Mouse (Mus musculus) stomach, postnatal 0 days (tissue): ENCODE data around the gene Mrps25. TPM values are rescaled to one million over a fixed set of nuclear protein-coding genes. Genes with fewer than 3 reads are reported as not detected.
A peak's percentile ranks its signal among the peaks of the same experiment; 100 is the strongest.

Source experiments
- ATAC-seq: fragments of 200-750 bp; cut with Nextera tagmentation; 2 replicates; pipeline ENCODE4 v1.8.0; 2017; ENCODE audit not compliant: low FRiP score, low TSS enrichment
- DNase-seq: peaks from one replicate; pipeline ENCODE4 v3.0.0-alpha.2; 2016; ENCODE audit warnings: low spot score
- H3K27ac ChIP-seq: fragments of 300-500 bp; sonication (generic); replicated peaks from 2 replicates; pipeline ENCODE4 v1.5.1; 2014; ENCODE audit warnings: mild to moderate bottlenecking, control low read depth
- H3K27me3 ChIP-seq: fragments of 300-500 bp; sonication (generic); 2 replicates; pipeline ENCODE4 v1.6.1; 2014; ENCODE audit warnings: low read length; ENCODE audit not compliant: control insufficient read depth, insufficient read depth
- H3K36me3 ChIP-seq: fragments of 300-500 bp; sonication (generic); 2 replicates; pipeline ENCODE4 v1.6.1; 2014; ENCODE audit warnings: low read length, mixed read lengths; ENCODE audit not compliant: control insufficient read depth, insufficient read depth
- H3K4me1 ChIP-seq: fragments of 300-500 bp; sonication (generic); replicated peaks from 2 replicates; pipeline ENCODE4 v1.6.1; 2014; ENCODE audit warnings: antibody characterized with exemption; ENCODE audit not compliant: control insufficient read depth, insufficient read depth
- H3K4me2 ChIP-seq: fragments of 300-500 bp; sonication (generic); replicated peaks from 2 replicates; pipeline ENCODE4 v1.6.1; 2014; ENCODE audit warnings: low read depth, mild to moderate bottlenecking, control low read depth, moderate library complexity
- H3K4me3 ChIP-seq: fragments of 300-500 bp; sonication (generic); 2 replicates; pipeline ENCODE4 v1.5.1; 2014; ENCODE audit warnings: low read depth, low read length, control low read depth
- H3K9ac ChIP-seq: fragments of 300-500 bp; sonication (generic); 2 replicates; pipeline ENCODE4 v1.6.1; 2014; ENCODE audit warnings: mild to moderate bottlenecking, low read length, control low read depth, mixed read lengths
- H3K9me3 ChIP-seq: fragments of 300-500 bp; sonication (generic); 2 replicates; pipeline ENCODE4 v1.6.1; 2016; ENCODE audit warnings: low read length; ENCODE audit not compliant: control insufficient read depth
- CTCF ChIP-seq: IDR thresholded peaks from 2 replicates; pipeline ENCODE4 v1.5.1; 2016; ENCODE audit warnings: antibody characterized with exemption, low read depth, mild to moderate bottlenecking, moderate library complexity
- EP300 ChIP-seq: optimal IDR thresholded peaks from 2 replicates; pipeline ENCODE3; 2016; ENCODE audit warnings: antibody characterized with exemption
- WGBS: fragments of 180-500 bp; shearing (Covaris S2); extraction: QIAGEN DNeasy Blood & Tissue Kit; methylation state at CpG from one replicate; pipeline ENCODE4 v1.1.7; 2014; 5-methylcytosine and 5-hydroxymethylcytosine counted together
- polyA plus RNA-seq: library from polyadenylated mRNA; unstranded; fragments of >200 nt; fragmentation: Nextera tagmentation; extraction: Ambion mirVana; gene quantifications from 2 replicates; pipeline ENCODE4 v1.2.1, GENCODE M21; 2015

The Mrps25 gene
- polyA plus RNA-seq, 1 experiment from 2014 or later = 53.4 TPM

GRCm38 (mm10) chr6:92184178-92184577 lies 345 bp upstream of the Mrps25 start:
- H3K4me3 ChIP-seq = peak overlapping the region; percentile 88
- WGBS = 10% methylated on average over 10 of the region's 10 CpGs
- no peaks in the 10 kb centered on the region for H3K9me3 ChIP-seq
- peak; percentile 26 for DNase-seq
- TF ChIP-seq CTCF (peak; percentile 37; the same call in 1 of the 2 replicates), EP300 (no peak)
- H3K4me1 ChIP-seq = peaks cover 3% of the 10 kb centered on the region; the same call in 1 of the 2 replicates
- no peak overlapping the region for H3K27ac ChIP-seq
- peak; percentile 25; the same call in 1 of the 2 replicates for ATAC-seq
- peaks cover 3% of the 10 kb centered on the region for H3K36me3 ChIP-seq
- peak overlapping the region; percentile 83 for H3K9ac ChIP-seq
- H3K4me2 ChIP-seq = peak overlapping the region; percentile 84
- H3K27me3 ChIP-seq = no peaks in the 10 kb centered on the region

- DNase-seq = no peak
- Histone ChIP-seq H3K27ac (no peak overlapping the region), H3K9me3 (0 out of 2 replicates have a peak, but pooled peaks cover 2% of the 10 kb centered on the region), H3K9ac (no peak overlapping the region), H3K27me3 (no peaks in the 10 kb centered on the region), H3K4me2 (no peak overlapping the region), H3K36me3 (peaks cover 17% of the 10 kb centered on the region; the same call in 1 of the 2 replicates), H3K4me3 (no peak overlapping the region), H3K4me1 (no peaks in the 10 kb centered on the region)
- TF ChIP-seq CTCF = no peak
- TF ChIP-seq EP300 = no peak
- whole genome bisulfite sequencing = 84% methylated on average over 1 of the region's 1 CpGs
- no peak for ATAC-seq
Observed at GRCm38 (mm10) chr6:92176450-92176849, 7.4 kb downstream of the Mrps25 start.

- H3K4me1 ChIP-seq = no peaks in the 10 kb centered on the region
Observed at GRCm38 (mm10) chr6:92162724-92163123, 21.1 kb downstream of the Mrps25 start.

GRCm38 (mm10) chr6:92158801-92159200 lies 25.0 kb downstream of the Mrps25 start:
- no peak overlapping the region for H3K9ac ChIP-seq
- no peak for TF ChIP-seq CTCF
- TF ChIP-seq EP300 = no peak
- no peaks in the 10 kb centered on the region for H3K4me1 ChIP-seq
- no peak for DNase-seq
- no peak overlapping the region for H3K27ac ChIP-seq
- H3K36me3 ChIP-seq = peaks cover 51% of the 10 kb centered on the region
- no peaks in the 10 kb centered on the region for H3K9me3 ChIP-seq
- no peak overlapping the region for H3K4me3 ChIP-seq
- no peak overlapping the region for H3K4me2 ChIP-seq
- 86% methylated on average over 3 of the region's 3 CpGs for WGBS
- H3K27me3 ChIP-seq = no peaks in the 10 kb centered on the region
- ATAC-seq = no peak

More at GRCm38 (mm10) chr6:92162724-92163123, 21.1 kb downstream of the Mrps25 start:
- no peaks in the 10 kb centered on the region for H3K27me3 ChIP-seq
- no peak overlapping the region for H3K4me2 ChIP-seq
- 81% methylated on average over 1 of the region's 1 CpGs for WGBS
- no peak overlapping the region for H3K4me3 ChIP-seq
- no peak overlapping the region for H3K27ac ChIP-seq
- no peak overlapping the region for H3K9ac ChIP-seq
- DNase-seq = no peak
- peaks cover 45% of the 10 kb centered on the region for H3K36me3 ChIP-seq
- no peaks in the 10 kb centered on the region for H3K9me3 ChIP-seq
- TF ChIP-seq EP300 = no peak
- no peak for TF ChIP-seq CTCF
- no peak for ATAC-seq

GRCm38 (mm10) chr6:92153774-92154173 lies 30.1 kb downstream of the Mrps25 start:
- no peaks in the 10 kb centered on the region for H3K27me3 ChIP-seq
- TF ChIP-seq EP300 (no peak), CTCF (no peak; the same call in 1 of the 2 replicates)
- 50% methylated on average over 1 of the region's 1 CpGs for WGBS
- DNase-seq = no peak
- H3K4me1 ChIP-seq = no peaks in the 10 kb centered on the region
- H3K9me3 ChIP-seq = no peaks in the 10 kb centered on the region
- H3K27ac ChIP-seq = no peak overlapping the region
- ATAC-seq = no peak; the same call in 1 of the 2 replicates
- no peak overlapping the region for H3K9ac ChIP-seq
- H3K36me3 ChIP-seq = peaks cover 33% of the 10 kb centered on the region
- no peak overlapping the region for H3K4me2 ChIP-seq
- H3K4me3 ChIP-seq = no peak overlapping the region

- DNase-seq (no peak), ATAC-seq (no peak)
- 0 out of 2 replicates have a peak, but pooled peaks cover 5% of the 10 kb centered on the region for H3K36me3 ChIP-seq
- no peaks in the 10 kb centered on the region for H3K27me3 ChIP-seq
- no peaks in the 10 kb centered on the region for H3K4me1 ChIP-seq
- WGBS = 93% methylated on average over 4 of the region's 4 CpGs
- H3K4me3 ChIP-seq = no peak overlapping the region
- no peak overlapping the region for H3K9ac ChIP-seq
- no peaks in the 10 kb centered on the region for H3K9me3 ChIP-seq
- H3K4me2 ChIP-seq = no peak overlapping the region
- TF ChIP-seq CTCF (no peak), EP300 (no peak)
- H3K27ac ChIP-seq = no peak overlapping the region
Observed at GRCm38 (mm10) chr6:92145881-92146280, 38.0 kb downstream of the Mrps25 start.
